Mouse (Mus musculus): ENCODE data around the gene Gm38392. TPM values are rescaled to one million over a fixed set of nuclear protein-coding genes. Genes with fewer than 3 reads are reported as not detected.
A peak's percentile ranks its signal among the peaks of the same experiment; 100 is the strongest.

Gene Gm38392
- polyA plus RNA-seq (2015; fragmentation: Nextera tagmentation; extraction: Ambion mirVana): 2.0 and 4.1 TPM in 2 replicates

DNA sequence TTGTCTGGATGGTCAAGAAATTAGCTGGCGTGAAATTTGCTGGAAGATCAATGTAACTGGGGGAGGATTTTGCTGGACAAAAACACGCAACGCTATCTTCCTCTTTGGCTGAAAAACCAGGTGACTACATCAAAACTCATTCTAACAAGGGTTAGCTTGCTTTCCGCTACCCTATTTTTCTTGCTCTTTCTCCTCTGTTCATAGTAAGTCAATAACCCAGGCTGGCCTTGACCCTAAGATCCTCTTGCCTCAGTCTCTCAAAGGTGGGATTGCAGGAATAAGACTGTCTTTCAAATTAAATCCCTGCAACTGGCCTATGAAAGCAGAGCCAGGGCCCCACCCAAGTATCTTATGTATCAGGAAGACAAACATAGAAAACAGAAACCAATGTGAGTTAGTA is at the start of gene Gm38392:
Gene Gm38392 (minus strand): TSS at position 101 of the 400 bp plus-strand sequence.
- Histone ChIP-seq H3K9me3 (no peaks in the 10 kb centered on the region), H3K9ac (no peak within 1 kb of the TSS), H3K4me1 (no peaks in the 10 kb centered on the region), H3K4me2 (no peak within 1 kb of the TSS), H3K27me3 (no peaks in the 10 kb centered on the region), H3K27ac (no peak within 1 kb of the TSS), H3K4me3 (no peak within 1 kb of the TSS), H3K36me3 (0 out of 2 replicates have a peak, but pooled peaks cover 3% of the 10 kb centered on the region)
- ATAC-seq (ENCODE audit: insufficient number of reproducible peaks, low FRiP score, low TSS enrichment, low read depth): no peak
- WGBS: 98% methylated on average over 4 of the region's 4 CpGs

DNA sequence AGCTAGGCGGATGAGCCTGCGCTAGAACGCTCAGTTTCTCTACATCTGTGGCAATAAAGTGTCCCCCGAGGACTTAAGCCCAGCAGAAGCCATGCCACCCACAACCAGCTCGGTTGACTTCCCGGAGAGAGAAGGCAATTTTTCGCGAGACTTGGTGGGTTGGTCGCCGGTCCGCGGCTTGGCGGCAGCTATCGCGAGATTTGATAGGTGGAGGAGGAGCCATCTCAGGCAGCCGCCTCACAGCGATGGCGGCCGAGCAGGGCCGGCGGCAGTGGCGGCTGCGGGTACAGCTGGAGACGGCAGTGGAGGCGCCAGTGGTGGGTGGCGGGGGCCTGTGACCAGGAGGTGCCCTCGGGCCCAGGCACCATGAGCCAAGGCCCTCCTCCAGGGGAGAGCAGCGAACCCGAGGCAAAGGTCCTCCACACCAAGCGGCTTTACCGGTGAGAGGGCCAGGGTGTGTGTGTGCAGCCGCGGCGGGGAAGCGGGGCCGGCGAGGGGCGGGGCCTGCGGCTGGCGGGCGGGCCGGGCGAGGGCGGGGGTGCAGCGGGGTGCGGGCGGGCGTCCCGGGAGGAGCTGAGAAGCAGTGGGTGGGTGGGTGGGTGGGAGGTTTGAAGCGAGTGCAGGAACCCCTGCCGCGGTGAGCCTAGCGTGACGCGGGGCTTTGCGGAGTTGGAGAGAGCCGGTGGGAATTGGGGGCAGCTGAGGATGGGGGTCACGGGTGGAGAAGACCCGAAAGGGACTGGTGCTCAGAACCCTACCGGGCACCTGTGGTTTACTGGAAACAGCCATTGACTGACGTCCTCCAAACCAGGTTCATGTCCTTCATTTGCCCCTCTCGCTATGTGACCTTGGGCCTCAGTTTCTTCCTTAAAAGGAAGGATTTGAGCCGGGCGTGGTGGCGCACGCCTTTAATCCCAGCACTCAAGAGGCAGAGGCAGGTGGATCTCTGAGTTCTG is 49.3 kb upstream of the Gm38392 start, which contains the start of the genes Tmem79 and Smg5:
Gene Tmem79 (minus strand): TSS at position 91 of the 956 bp plus-strand sequence.
Gene Smg5 (plus strand): TSS at position 203 of the 956 bp plus-strand sequence.
- peak within 1 kb of the TSS; percentile 90 for H3K9ac ChIP-seq
- H3K4me3 ChIP-seq: peak within 1 kb of the TSS; percentile 85
- H3K36me3 ChIP-seq: no peaks in the 10 kb centered on the region
- no peaks in the 10 kb centered on the region for H3K9me3 ChIP-seq
- peak; percentile 92 for ATAC-seq (ENCODE audit: insufficient number of reproducible peaks, low FRiP score, low TSS enrichment, low read depth)
- H3K27me3 ChIP-seq: no peaks in the 10 kb centered on the region
- WGBS: 1% methylated on average over 50 of the region's 66 CpGs
- peaks cover 28% of the 10 kb centered on the region for H3K4me1 ChIP-seq
- peak within 1 kb of the TSS; percentile 66 for H3K4me2 ChIP-seq
- peak within 1 kb of the TSS; percentile 96 for H3K27ac ChIP-seq

DNA sequence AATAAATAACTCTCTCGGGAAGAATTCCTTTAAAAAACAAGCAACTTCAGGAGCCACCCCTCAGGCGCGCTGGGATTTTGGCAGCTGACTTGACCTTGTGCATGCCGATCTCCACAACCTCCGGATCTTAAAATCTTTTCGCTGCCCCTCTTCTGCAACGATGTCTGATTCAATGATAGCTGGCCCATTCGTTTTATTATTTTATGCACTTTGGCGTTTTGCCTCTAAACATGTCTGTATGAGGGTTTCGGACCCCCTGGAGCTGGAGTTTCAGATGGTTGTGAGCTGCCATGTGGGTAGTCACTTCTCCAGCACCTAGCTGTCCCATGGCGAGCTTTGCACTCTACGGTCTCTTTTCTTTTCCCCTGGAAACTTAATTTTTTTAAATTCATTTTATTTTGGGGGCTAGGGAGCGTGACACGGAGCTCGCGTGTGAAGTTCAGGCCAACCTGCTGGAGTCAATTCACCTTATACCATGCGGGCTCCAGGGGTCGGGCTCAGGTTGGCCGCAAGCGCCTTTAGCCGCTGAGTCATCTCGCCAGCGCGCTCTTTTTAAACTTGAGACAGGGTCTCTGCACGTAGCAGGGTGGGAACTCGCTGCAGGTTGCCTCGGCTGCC is 48.5 kb upstream of the Gm38392 start:
- H3K27me3 ChIP-seq: no peaks in the 10 kb centered on the region
- H3K4me3 ChIP-seq: peak overlapping the region; percentile 85
- H3K9ac ChIP-seq: peak overlapping the region; percentile 64
- H3K36me3 ChIP-seq: 0 out of 2 replicates have a peak, but pooled peaks cover 4% of the 10 kb centered on the region
- peaks cover 28% of the 10 kb centered on the region for H3K4me1 ChIP-seq
- no peaks in the 10 kb centered on the region for H3K9me3 ChIP-seq
- peak overlapping the region; percentile 66 for H3K4me2 ChIP-seq
- peak; percentile 35; the same call in 1 of the 2 replicates for ATAC-seq (ENCODE audit: insufficient number of reproducible peaks, low FRiP score, low TSS enrichment, low read depth)
- H3K27ac ChIP-seq: peak overlapping the region; percentile 96
- 1% methylated on average over 27 of the region's 27 CpGs for WGBS

DNA sequence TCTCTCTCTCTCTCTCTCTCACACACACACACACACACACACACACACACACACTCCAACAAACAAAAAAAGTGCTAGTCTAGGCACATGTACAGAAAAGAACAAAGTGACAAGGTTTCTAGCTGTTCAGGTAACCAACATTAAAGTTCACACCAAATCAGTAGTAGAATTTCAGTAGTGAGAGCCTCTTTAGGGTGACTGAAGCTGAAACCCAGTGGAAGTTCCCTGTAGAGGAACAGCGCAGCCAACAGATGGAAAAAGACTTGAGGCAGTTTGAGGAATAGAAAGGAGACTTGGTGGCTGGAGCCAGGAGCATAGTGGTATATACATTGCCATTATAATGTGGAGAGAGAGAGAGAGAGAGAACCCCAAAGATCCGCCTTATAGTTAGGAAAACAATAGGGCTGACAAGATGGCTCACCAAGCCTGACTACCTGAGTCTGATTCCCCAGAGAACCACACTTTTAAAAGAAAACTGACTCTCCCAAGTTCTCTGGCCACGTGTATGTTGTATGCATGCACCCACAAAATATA is 48.0 kb upstream of the Gm38392 start:
- Histone ChIP-seq H3K27me3 (no peaks in the 10 kb centered on the region), H3K36me3 (0 out of 2 replicates have a peak, but pooled peaks cover 7% of the 10 kb centered on the region), H3K4me2 (peak overlapping the region; percentile 66), H3K9me3 (no peaks in the 10 kb centered on the region), H3K4me3 (peak overlapping the region; percentile 85), H3K9ac (peak overlapping the region; percentile 64), H3K27ac (peak overlapping the region; percentile 96; the same call in 1 of the 2 replicates), H3K4me1 (peaks cover 28% of the 10 kb centered on the region)
- no peak for ATAC-seq (ENCODE audit: insufficient number of reproducible peaks, low FRiP score, low TSS enrichment, low read depth)
- 32% methylated on average over 3 of the region's 3 CpGs for WGBS

DNA sequence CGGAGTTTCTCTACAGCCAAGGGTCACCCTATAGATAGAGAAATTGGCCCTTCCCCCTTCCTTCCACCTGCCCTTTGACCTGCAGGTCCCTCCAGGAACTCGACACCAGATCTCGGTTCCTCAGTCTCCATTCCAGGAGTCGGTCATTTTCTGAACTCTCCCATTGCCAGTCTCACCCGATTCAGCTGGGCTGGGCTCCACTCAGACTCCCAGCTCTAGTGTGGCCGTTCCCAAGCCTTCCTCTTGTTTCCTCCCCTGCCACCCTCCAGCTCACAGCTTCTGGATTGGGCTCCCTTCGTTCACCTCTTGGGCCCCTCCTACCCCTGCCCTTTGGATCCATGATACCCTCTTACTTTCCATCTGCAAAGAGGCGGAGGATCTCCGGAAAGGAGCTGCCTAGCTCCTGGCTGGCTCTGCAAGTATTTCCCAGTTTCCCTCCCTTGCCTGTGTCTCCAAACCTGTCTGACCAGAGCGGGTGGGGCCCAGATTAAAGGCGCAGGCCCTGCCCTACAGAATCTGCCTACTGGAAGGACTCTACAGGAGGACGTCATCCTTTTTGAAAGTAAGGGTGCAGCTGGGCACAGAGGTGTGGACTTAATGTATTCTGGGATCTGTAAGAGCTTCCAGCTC is 47.1 kb upstream of the Gm38392 start:
- H3K27ac ChIP-seq: peak overlapping the region; percentile 59
- ATAC-seq (ENCODE audit: insufficient number of reproducible peaks, low FRiP score, low TSS enrichment, low read depth): no peak
- peaks cover 28% of the 10 kb centered on the region for H3K4me1 ChIP-seq
- H3K9me3 ChIP-seq: no peaks in the 10 kb centered on the region
- H3K27me3 ChIP-seq: no peaks in the 10 kb centered on the region
- peaks cover 14% of the 10 kb centered on the region for H3K36me3 ChIP-seq
- 45% methylated on average over 12 of the region's 12 CpGs for WGBS
- H3K4me3 ChIP-seq: peak overlapping the region; percentile 27
- 0 out of 2 replicates have a peak overlapping the region, but pooled peaks have one; percentile 4 for H3K9ac ChIP-seq
- peak overlapping the region; percentile 12; the same call in 1 of the 2 replicates for H3K4me2 ChIP-seq

DNA sequence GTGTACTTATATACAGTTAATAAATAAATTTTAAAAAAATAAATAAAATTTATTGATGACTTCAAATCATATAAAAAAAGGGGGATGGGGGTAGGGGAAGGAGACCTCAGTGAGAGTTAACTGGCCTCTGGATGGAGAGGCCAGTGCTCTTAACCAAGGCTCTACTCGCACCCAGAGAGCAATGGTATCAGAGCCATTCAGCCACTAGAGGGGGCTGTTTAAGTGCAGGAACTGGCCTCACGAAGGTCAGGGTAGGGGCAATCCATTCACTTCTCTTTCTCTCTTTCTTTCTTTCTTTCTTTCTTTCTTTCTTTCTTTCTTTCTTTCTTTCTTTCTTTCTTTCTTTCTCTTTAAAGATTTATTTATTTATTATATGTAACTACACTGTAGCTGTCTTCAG is 44.3 kb upstream of the Gm38392 start:
- WGBS: 32% methylated on average over 2 of the region's 2 CpGs
- H3K9ac ChIP-seq: no peak overlapping the region

GRCm38 (mm10) chr3:88328956-88329355 is 41.9 kb upstream of the Gm38392 start:
- Histone ChIP-seq H3K9me3 (no peaks in the 10 kb centered on the region), H3K4me1 (peaks cover 14% of the 10 kb centered on the region), H3K27me3 (no peaks in the 10 kb centered on the region), H3K9ac (no peak overlapping the region), H3K4me2 (no peak overlapping the region), H3K36me3 (peaks cover 33% of the 10 kb centered on the region), H3K27ac (no peak overlapping the region), H3K4me3 (no peak overlapping the region)
- 50% methylated on average over 5 of the region's 5 CpGs for WGBS
- no peak for ATAC-seq (ENCODE audit: insufficient number of reproducible peaks, low FRiP score, low TSS enrichment, low read depth)

More for the DNA sequence above, 44.3 kb upstream of the Gm38392 start:
- Histone ChIP-seq H3K27me3 (no peaks in the 10 kb centered on the region), H3K4me3 (no peak overlapping the region), H3K9me3 (no peaks in the 10 kb centered on the region), H3K4me1 (peaks cover 15% of the 10 kb centered on the region), H3K36me3 (peaks cover 33% of the 10 kb centered on the region), H3K27ac (no peak overlapping the region), H3K4me2 (no peak overlapping the region)
- ATAC-seq (ENCODE audit: insufficient number of reproducible peaks, low FRiP score, low TSS enrichment, low read depth): no peak

- peak within 1 kb of the TSS; percentile 69 for H3K4me3 ChIP-seq
- peaks cover 54% of the 10 kb centered on the region for H3K36me3 ChIP-seq
- ATAC-seq (ENCODE audit: insufficient number of reproducible peaks, low FRiP score, low TSS enrichment, low read depth): peak; percentile 49; the same call in 1 of the 2 replicates
- peak within 1 kb of the TSS; percentile 75 for H3K4me2 ChIP-seq
- no peaks in the 10 kb centered on the region for H3K27me3 ChIP-seq
- 0 out of 2 replicates have a peak within 1 kb of the TSS, but pooled peaks have one; percentile 48 for H3K27ac ChIP-seq
- peak within 1 kb of the TSS; percentile 63 for H3K9ac ChIP-seq
- WGBS: under 1% methylated on average over 10 of the region's 10 CpGs
- peaks cover 14% of the 10 kb centered on the region for H3K4me1 ChIP-seq
- no peaks in the 10 kb centered on the region for H3K9me3 ChIP-seq
Observed at GRCm38 (mm10) chr3:88324951-88325405, 38.0 kb upstream of the Gm38392 start, which contains the start of gene Glmp. Glmp (plus strand) TSS chr3:88325023.

DNA sequence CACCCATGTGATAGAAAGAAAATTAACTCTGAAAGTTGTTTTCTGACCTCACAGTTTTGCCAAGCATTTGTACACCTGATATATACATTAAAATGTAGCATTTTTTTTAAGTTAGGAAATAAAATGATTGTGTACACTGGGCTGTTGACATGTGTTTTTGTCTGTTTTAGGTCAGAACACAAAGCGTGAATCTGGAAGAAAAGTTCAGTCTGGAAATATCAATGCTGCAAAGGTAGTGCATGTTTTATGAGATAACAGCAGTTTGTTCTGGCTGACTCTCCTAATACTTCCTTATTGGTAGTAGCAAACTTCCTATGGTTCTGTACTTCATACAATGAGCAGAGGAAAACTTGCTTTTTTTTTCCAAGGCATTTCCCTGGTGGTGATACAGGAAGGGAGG is 12.2 kb upstream of the Gm38392 start:
- no peak overlapping the region for H3K4me2 ChIP-seq

DNA sequence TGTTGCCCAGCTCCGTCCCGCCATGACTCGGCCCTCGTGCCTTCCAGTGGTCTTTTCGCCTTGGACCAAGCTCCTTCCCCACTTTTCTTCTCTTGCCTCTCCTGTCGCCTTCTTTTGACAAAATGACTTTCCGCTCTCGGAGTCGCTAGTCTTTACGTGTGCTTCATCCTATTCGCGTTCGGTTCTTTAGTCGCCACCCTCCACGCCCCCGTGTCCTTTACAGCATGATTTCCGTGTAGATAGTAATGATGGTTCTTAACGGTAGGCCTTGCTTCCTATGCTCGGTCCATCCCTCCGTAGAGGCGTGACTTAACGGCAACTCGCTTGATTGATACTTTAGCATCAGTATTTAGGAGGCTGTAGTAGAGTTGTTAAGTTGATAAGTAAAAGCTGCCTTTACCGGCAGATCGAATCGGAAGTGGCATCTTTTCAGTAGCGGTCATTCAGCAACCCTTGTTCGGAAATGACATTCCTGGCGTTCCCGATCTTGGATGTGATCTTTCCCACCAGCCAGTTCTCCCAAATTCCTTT is 10.4 kb upstream of the Gm38392 start:
- no peak for ATAC-seq (ENCODE audit: insufficient number of reproducible peaks, low FRiP score, low TSS enrichment, low read depth)
- Histone ChIP-seq H3K36me3 (peaks cover 31% of the 10 kb centered on the region), H3K4me3 (peak overlapping the region; percentile 70), H3K27me3 (no peaks in the 10 kb centered on the region), H3K4me2 (peak overlapping the region; percentile 64), H3K9ac (peak overlapping the region; percentile 80), H3K4me1 (peaks cover 11% of the 10 kb centered on the region), H3K27ac (peak overlapping the region; percentile 93), H3K9me3 (no peaks in the 10 kb centered on the region)
- WGBS: under 1% methylated on average over 30 of the region's 30 CpGs

More for the DNA sequence above, 12.2 kb upstream of the Gm38392 start:
- H3K27ac ChIP-seq: no peak overlapping the region
- peaks cover 11% of the 10 kb centered on the region for H3K4me1 ChIP-seq
- no peak overlapping the region for H3K4me3 ChIP-seq
- no peaks in the 10 kb centered on the region for H3K27me3 ChIP-seq
- 85% methylated on average over 1 of the region's 1 CpGs for WGBS
- H3K36me3 ChIP-seq: peaks cover 47% of the 10 kb centered on the region
- H3K9ac ChIP-seq: no peak overlapping the region
- no peak for ATAC-seq (ENCODE audit: insufficient number of reproducible peaks, low FRiP score, low TSS enrichment, low read depth)
- H3K9me3 ChIP-seq: no peaks in the 10 kb centered on the region

Data from limb, embryonic 15.5 days (tissue).